In genomic region chr16:11084181-11084580, GRCm38 (mm10) we compare ENCODE assay signal across 28 mouse cellular contexts.
"Had no signal": no experiment of that assay in that cellular context is flagged by ENCODE, and none has a peak within 500 bp of the region (broad histone marks: within the 10 kb centered on the region; RNA-seq: fewer than 3 reads in every experiment).

No protein-coding gene starts in this region.

- ATAC-seq: forebrain, embryonic 13.5 days; forebrain, embryonic 14.5 days; forebrain, embryonic 15.5 days; forebrain, embryonic 16.5 days; forebrain, postnatal 0 days had no signal

- DNase-seq: cerebellum, adult 8-10 months; cerebellum, adult 9-10 months; cerebellum, adult 9-11 months; cerebellum, postnatal 10 days; cerebellum, postnatal 14 days; cerebellum, postnatal 25 days; cerebellum, postnatal 36 days; embryo, embryonic 11 days; forebrain, postnatal 0 days; gastrocnemius, adult 2 months; gastrocnemius, postnatal 10 days; gastrocnemius, postnatal 14 days; gastrocnemius, postnatal 25 days; gastrocnemius, postnatal 36 days; heart, adult 11 months; heart, adult 18-20 months; heart, adult 2 months had no signal

- H3K9me3 ChIP-seq: embryonic facial prominence, embryonic 10.5 days; embryonic facial prominence, embryonic 12.5 days; embryonic facial prominence, embryonic 13.5 days; embryonic facial prominence, embryonic 15.5 days; forebrain, embryonic 10.5 days; forebrain, embryonic 12.5 days; forebrain, embryonic 13.5 days; forebrain, embryonic 15.5 days had no signal

- H3K27me3 ChIP-seq: embryonic facial prominence, embryonic 12.5 days; embryonic facial prominence, embryonic 13.5 days; embryonic facial prominence, embryonic 15.5 days; forebrain, embryonic 12.5 days; forebrain, embryonic 13.5 days; forebrain, embryonic 15.5 days had no signal

- H3K27ac ChIP-seq: embryonic facial prominence, embryonic 10.5 days; embryonic facial prominence, embryonic 12.5 days; embryonic facial prominence, embryonic 13.5 days; embryonic facial prominence, embryonic 15.5 days; forebrain, embryonic 10.5 days; forebrain, embryonic 12.5 days; forebrain, embryonic 13.5 days; forebrain, embryonic 15.5 days; gastrocnemius, adult 2 months; heart, adult 2 months had no signal

- H3K4me3 ChIP-seq: embryonic facial prominence, embryonic 10.5 days; embryonic facial prominence, embryonic 12.5 days; embryonic facial prominence, embryonic 13.5 days; embryonic facial prominence, embryonic 15.5 days; erythroblast, embryonic 14.5 days; forebrain, embryonic 10.5 days; forebrain, embryonic 12.5 days; forebrain, embryonic 13.5 days; forebrain, embryonic 15.5 days; gastrocnemius, adult 2 months; heart, adult 2 months had no signal

- H3K9ac ChIP-seq: embryonic facial prominence, embryonic 12.5 days; embryonic facial prominence, embryonic 13.5 days; embryonic facial prominence, embryonic 15.5 days; forebrain, embryonic 12.5 days; forebrain, embryonic 13.5 days; forebrain, embryonic 15.5 days; forebrain, postnatal 0 days had no signal

- H3K4me1 ChIP-seq: embryonic facial prominence, embryonic 10.5 days; embryonic facial prominence, embryonic 12.5 days; embryonic facial prominence, embryonic 13.5 days; embryonic facial prominence, embryonic 15.5 days had no signal

- H3K4me2 ChIP-seq: embryonic facial prominence, embryonic 12.5 days; embryonic facial prominence, embryonic 13.5 days; embryonic facial prominence, embryonic 15.5 days; forebrain, embryonic 12.5 days; forebrain, embryonic 13.5 days; forebrain, embryonic 15.5 days had no signal
